Mouse (Mus musculus) thymus, postnatal 0 days (tissue): ENCODE data around the gene Sult1d1. TPM values are rescaled to one million over a fixed set of nuclear protein-coding genes. Genes with fewer than 3 reads are reported as not detected.
"Not testable (repeated sequence)": the region's sequence is repeated elsewhere in the genome, so short reads cannot be mapped to it uniquely, and the experiment has no call there.

Experiments used
- DNase-seq: peaks from one replicate; pipeline ENCODE4 v3.0.0-alpha.2; 2015; ENCODE audit warnings: low spot score
- polyA plus RNA-seq: library from polyadenylated mRNA; unstranded; fragments of >200 nt; fragmentation: Nextera tagmentation; extraction: Ambion mirVana; gene quantifications from 2 replicates; pipeline ENCODE4 v1.2.1, GENCODE M21; 2015

Sult1d1 gene
- 0.15 TPM in 1 of 2 replicates, not detected in the other for polyA plus RNA-seq

GRCm38 (mm10) chr5:87568845-87569244, at the start of gene Sult1d1:
Gene Sult1d1 (minus strand): TSS chr5:87569027.
- no peak for DNase-seq

GRCm38 (mm10) chr5:87615128-87615390, 46.2 kb upstream of the Sult1d1 start:
- no peak for DNase-seq

GRCm38 (mm10) chr5:87614364-87615127, 45.7 kb upstream of the Sult1d1 start:
- DNase-seq, result no peak

GRCm38 (mm10) chr5:87601018-87601417, 32.2 kb upstream of the Sult1d1 start:
- DNase-seq, result no peak

- DNase-seq, result no peak
These were observed 29.1 kb upstream of the Sult1d1 start for GRCm38 (mm10) chr5:87597891-87598290.

GRCm38 (mm10) chr5:87591494-87591893, 22.7 kb upstream of the Sult1d1 start, which contains the start of gene Sult1e1:
Gene Sult1e1 (minus strand): TSS chr5:87591594.
- no peak for DNase-seq

- DNase-seq, result no peak
These were observed 21.1 kb upstream of the Sult1d1 start for GRCm38 (mm10) chr5:87589916-87590315.

GRCm38 (mm10) chr5:87580389-87580788, 11.6 kb upstream of the Sult1d1 start:
- DNase-seq, result no peak

- no peak for DNase-seq
These were observed 5.3 kb upstream of the Sult1d1 start for GRCm38 (mm10) chr5:87574174-87574573.

GRCm38 (mm10) chr5:87573490-87573889, 4.7 kb upstream of the Sult1d1 start:
- DNase-seq, result no peak

GRCm38 (mm10) chr5:87572781-87573180, 4.0 kb upstream of the Sult1d1 start:
- no peak for DNase-seq

GRCm38 (mm10) chr5:87567306-87567705, 1.5 kb downstream of the Sult1d1 start:
- DNase-seq, result no peak

- DNase-seq, result no peak
These were observed 5.9 kb downstream of the Sult1d1 start for GRCm38 (mm10) chr5:87562966-87563365.

- DNase-seq, result no peak
These were observed 6.3 kb downstream of the Sult1d1 start for GRCm38 (mm10) chr5:87562526-87562925.

GRCm38 (mm10) chr5:87560145-87560544, 8.7 kb downstream of the Sult1d1 start:
- DNase-seq, result no peak

GRCm38 (mm10) chr5:87550935-87551334, 17.9 kb downstream of the Sult1d1 start:
- no peak for DNase-seq

- no peak for DNase-seq
These were observed 30.7 kb downstream of the Sult1d1 start, which contains the start of gene Sult1b1 for GRCm38 (mm10) chr5:87538111-87538510. Gene Sult1b1 (minus strand): TSS chr5:87538195.

GRCm38 (mm10) chr5:87535994-87536644, 32.7 kb downstream of the Sult1d1 start:
- no peak for DNase-seq

GRCm38 (mm10) chr5:87532288-87532687, 36.5 kb downstream of the Sult1d1 start:
- no peak for DNase-seq

GRCm38 (mm10) chr5:87523561-87523960, 45.3 kb downstream of the Sult1d1 start:
- not testable (repeated sequence) for DNase-seq

GRCm38 (mm10) chr5:87505776-87506458, 62.9 kb downstream of the Sult1d1 start:
- DNase-seq, result no peak
